Mouse (Mus musculus) v-Abl transformed pro-B cells (cell line): ENCODE results near the gene Oaz3.

Source experiments
- in situ Hi-C, 2 experiments: fragments of 400-800 bp; cut with MboI; formaldehyde crosslinking; loops; one replicate each; pipeline ENCODE4 v1.15.1; 2025; ENCODE audit not compliant: unreplicated experiment in 2 of 2

Gene Oaz3

GRCm38 (mm10) chr3:94457055-94457454 lies 13.3 kb upstream of the Oaz3 start:
- in situ Hi-C loops = loop anchor here (5.0 to 10.0 kb wide), 4 partner anchors 145 to 448 kb away; no protein-coding TSS in a partner anchor

- in situ Hi-C loops = loop anchor here (5.0 to 10.0 kb wide), 4 partner anchors 146 to 448 kb away; no protein-coding TSS in a partner anchor
Measured at GRCm38 (mm10) chr3:94456529-94457000, 12.8 kb upstream of the Oaz3 start.

- in situ Hi-C loops = no loop called here
Measured at GRCm38 (mm10) chr3:94449377-94449776, 5.7 kb upstream of the Oaz3 start.

GRCm38 (mm10) chr3:94442951-94443596 lies 641 bp downstream of the Oaz3 start, which contains the start of gene Mrpl9:
Gene Mrpl9 (plus strand): TSS chr3:94443318.
- in situ Hi-C loops = no loop called here

GRCm38 (mm10) chr3:94441182-94441581 lies 2.5 kb downstream of the Oaz3 start:
- in situ Hi-C loops = no loop called here

- in situ Hi-C loops = no loop called here
Measured at GRCm38 (mm10) chr3:94436420-94436819, 7.3 kb downstream of the Oaz3 start.

GRCm38 (mm10) chr3:94434305-94434704 lies 9.4 kb downstream of the Oaz3 start:
- in situ Hi-C loops = no loop called here

- in situ Hi-C loops = no loop called here
Measured at GRCm38 (mm10) chr3:94430980-94431379, 12.7 kb downstream of the Oaz3 start.

GRCm38 (mm10) chr3:94413031-94413679 lies 30.6 kb downstream of the Oaz3 start, which contains the start of gene Tdrkh:
Gene Tdrkh (plus strand): TSS chr3:94413273.
- in situ Hi-C loops = no loop called here

- in situ Hi-C loops = no loop called here
Measured at GRCm38 (mm10) chr3:94412530-94412929, 31.2 kb downstream of the Oaz3 start.

- in situ Hi-C loops = no loop called here
Measured at GRCm38 (mm10) chr3:94405561-94405960, 38.2 kb downstream of the Oaz3 start.

GRCm38 (mm10) chr3:94404366-94405054 lies 39.2 kb downstream of the Oaz3 start:
- in situ Hi-C loops = no loop called here

- in situ Hi-C loops = no loop called here
Measured at GRCm38 (mm10) chr3:94402451-94402850, 41.3 kb downstream of the Oaz3 start.

GRCm38 (mm10) chr3:94399663-94400310 lies 43.9 kb downstream of the Oaz3 start:
- in situ Hi-C loops = no loop called here

GRCm38 (mm10) chr3:94398943-94399481 lies 44.7 kb downstream of the Oaz3 start:
- in situ Hi-C loops = no loop called here

GRCm38 (mm10) chr3:94398217-94398616 lies 45.5 kb downstream of the Oaz3 start, which contains the start of gene Lingo4:
Gene Lingo4 (plus strand): TSS chr3:94398517.
- in situ Hi-C loops = no loop called here

- in situ Hi-C loops = no loop called here
Measured at GRCm38 (mm10) chr3:94396851-94397250, 46.9 kb downstream of the Oaz3 start.

GRCm38 (mm10) chr3:94396336-94396735 lies 47.4 kb downstream of the Oaz3 start:
- in situ Hi-C loops = no loop called here

GRCm38 (mm10) chr3:94393049-94393448 lies 50.7 kb downstream of the Oaz3 start:
- in situ Hi-C loops = no loop called here

- in situ Hi-C loops = no loop called here
Measured at GRCm38 (mm10) chr3:94392128-94392527, 51.6 kb downstream of the Oaz3 start.
